Mouse (Mus musculus): ENCODE results near the gene Cbln3. TPM values are rescaled to one million over a fixed set of nuclear protein-coding genes. Genes with fewer than 3 reads are reported as not detected.
A peak's percentile ranks its signal among the peaks of the same experiment; 100 is the strongest.

Gene Cbln3
- polyA plus RNA-seq (2015; fragmentation: Nextera tagmentation; extraction: Ambion mirVana) = 0.10 and 0.13 TPM in 2 replicates

- ATAC-seq (ENCODE audit: low read depth) (no peak), DNase-seq (no peak)
- peak within 1 kb of the TSS; percentile 89 for H3K9ac ChIP-seq
- H3K27me3 ChIP-seq = no peaks in the 10 kb centered on the region
- H3K27ac ChIP-seq = peak within 1 kb of the TSS; percentile 90
- 33% methylated on average over 4 of the region's 4 CpGs for WGBS (ENCODE audit: insufficient replicate concordance)
- peak within 1 kb of the TSS; percentile 76 for H3K4me3 ChIP-seq (replicated peaks)
- peaks cover 28% of the 10 kb centered on the region for H3K36me3 ChIP-seq
- H3K4me1 ChIP-seq (replicated peaks) = peaks cover 60% of the 10 kb centered on the region
- no peaks in the 10 kb centered on the region for H3K9me3 ChIP-seq (replicated peaks)
- peak within 1 kb of the TSS; percentile 80 for H3K4me2 ChIP-seq
Measured at GRCm38 (mm10) chr14:55884166-55884565, at the start of gene Cbln3. TSS of gene Cbln3 (minus strand) at chr14:55884392.

- H3K36me3 ChIP-seq = no peaks in the 10 kb centered on the region
- ATAC-seq (ENCODE audit: low read depth) (no peak), DNase-seq (no peak)
- no peaks in the 10 kb centered on the region for H3K9me3 ChIP-seq (replicated peaks)
- WGBS (ENCODE audit: insufficient replicate concordance) = 38% methylated on average over 7 of the region's 7 CpGs
- H3K4me3 ChIP-seq (replicated peaks) = no peak overlapping the region
- no peak overlapping the region for H3K9ac ChIP-seq
- H3K4me2 ChIP-seq = no peak overlapping the region
- no peaks in the 10 kb centered on the region for H3K27me3 ChIP-seq
- no peak overlapping the region for H3K27ac ChIP-seq
- H3K4me1 ChIP-seq (replicated peaks) = peaks cover 9% of the 10 kb centered on the region; the same call in 1 of the 2 replicates
Measured at GRCm38 (mm10) chr14:55933586-55933985, 49.4 kb upstream of the Cbln3 start.

- no peak overlapping the region for H3K9ac ChIP-seq
- 39% methylated on average over 12 of the region's 12 CpGs for WGBS (ENCODE audit: insufficient replicate concordance)
- peaks cover 29% of the 10 kb centered on the region for H3K4me1 ChIP-seq (replicated peaks)
- DNase-seq (no peak), ATAC-seq (ENCODE audit: low read depth) (no peak)
- no peak overlapping the region for H3K4me3 ChIP-seq (replicated peaks)
- no peaks in the 10 kb centered on the region for H3K36me3 ChIP-seq
- H3K9me3 ChIP-seq (replicated peaks) = no peaks in the 10 kb centered on the region
- no peaks in the 10 kb centered on the region for H3K27me3 ChIP-seq
- no peak overlapping the region for H3K4me2 ChIP-seq
- H3K27ac ChIP-seq = no peak overlapping the region
Measured at GRCm38 (mm10) chr14:55929263-55929997, 45.2 kb upstream of the Cbln3 start.

GRCm38 (mm10) chr14:55926847-55927246, 42.7 kb upstream of the Cbln3 start:
- H3K9me3 ChIP-seq (replicated peaks) = no peaks in the 10 kb centered on the region
- WGBS (ENCODE audit: insufficient replicate concordance) = 40% methylated on average over 4 of the region's 4 CpGs
- no peak overlapping the region for H3K27ac ChIP-seq
- DNase-seq = no peak
- H3K4me3 ChIP-seq (replicated peaks) = no peak overlapping the region
- peaks cover 46% of the 10 kb centered on the region for H3K4me1 ChIP-seq (replicated peaks)
- no peaks in the 10 kb centered on the region for H3K36me3 ChIP-seq
- ATAC-seq (ENCODE audit: low read depth) = no peak
- no peaks in the 10 kb centered on the region for H3K27me3 ChIP-seq
- no peak overlapping the region for H3K9ac ChIP-seq
- no peak overlapping the region for H3K4me2 ChIP-seq

- H3K4me3 ChIP-seq (replicated peaks) = peak overlapping the region; percentile 0
- DNase-seq (peak; percentile 56), ATAC-seq (ENCODE audit: low read depth) (peak; percentile 85)
- H3K4me1 ChIP-seq (replicated peaks) = peaks cover 46% of the 10 kb centered on the region
- no peaks in the 10 kb centered on the region for H3K36me3 ChIP-seq
- H3K27ac ChIP-seq = peak overlapping the region; percentile 76
- H3K9ac ChIP-seq = 0 out of 2 replicates have a peak overlapping the region, but pooled peaks have one; percentile 33
- peak overlapping the region; percentile 42 for H3K4me2 ChIP-seq
- H3K27me3 ChIP-seq = no peaks in the 10 kb centered on the region
- H3K9me3 ChIP-seq (replicated peaks) = no peaks in the 10 kb centered on the region
- WGBS (ENCODE audit: insufficient replicate concordance) = 8% methylated on average over 7 of the region's 7 CpGs
Measured at GRCm38 (mm10) chr14:55922475-55923232, 38.5 kb upstream of the Cbln3 start.

- no peak overlapping the region for H3K4me2 ChIP-seq
- H3K27ac ChIP-seq = no peak overlapping the region
- no peak overlapping the region for H3K9ac ChIP-seq
- no peaks in the 10 kb centered on the region for H3K36me3 ChIP-seq
- H3K4me3 ChIP-seq (replicated peaks) = no peak overlapping the region
- H3K27me3 ChIP-seq = no peaks in the 10 kb centered on the region
- H3K4me1 ChIP-seq (replicated peaks) = peaks cover 24% of the 10 kb centered on the region
- no peaks in the 10 kb centered on the region for H3K9me3 ChIP-seq (replicated peaks)
- ATAC-seq (ENCODE audit: low read depth) (no peak), DNase-seq (peak; percentile 59)
- WGBS (ENCODE audit: insufficient replicate concordance) = 32% methylated on average over 14 of the region's 14 CpGs
Measured at GRCm38 (mm10) chr14:55918240-55919082, 34.3 kb upstream of the Cbln3 start.

GRCm38 (mm10) chr14:55913406-55913805, 29.2 kb upstream of the Cbln3 start:
- Histone ChIP-seq H3K27ac (no peak overlapping the region), H3K36me3 (no peaks in the 10 kb centered on the region), H3K4me2 (no peak overlapping the region), H3K4me1 (replicated peaks) (no peaks in the 10 kb centered on the region), H3K4me3 (replicated peaks) (no peak overlapping the region), H3K9ac (no peak overlapping the region), H3K9me3 (replicated peaks) (no peaks in the 10 kb centered on the region), H3K27me3 (no peaks in the 10 kb centered on the region)
- ATAC-seq (ENCODE audit: low read depth) (no peak), DNase-seq (no peak)
- 19% methylated on average over 4 of the region's 4 CpGs for WGBS (ENCODE audit: insufficient replicate concordance)

GRCm38 (mm10) chr14:55905518-55905917, 21.3 kb upstream of the Cbln3 start:
- DNase-seq (no peak), ATAC-seq (ENCODE audit: low read depth) (no peak)
- H3K27me3 ChIP-seq = 0 out of 2 replicates have a peak, but pooled peaks cover 3% of the 10 kb centered on the region
- peaks cover 10% of the 10 kb centered on the region for H3K4me1 ChIP-seq (replicated peaks)
- WGBS (ENCODE audit: insufficient replicate concordance) = 17% methylated on average over 1 of the region's 1 CpGs
- no peaks in the 10 kb centered on the region for H3K36me3 ChIP-seq
- no peaks in the 10 kb centered on the region for H3K9me3 ChIP-seq (replicated peaks)
- H3K9ac ChIP-seq = no peak overlapping the region
- no peak overlapping the region for H3K4me2 ChIP-seq
- H3K27ac ChIP-seq = no peak overlapping the region
- no peak overlapping the region for H3K4me3 ChIP-seq (replicated peaks)

GRCm38 (mm10) chr14:55900414-55900755, 16.2 kb upstream of the Cbln3 start:
- Histone ChIP-seq H3K4me3 (replicated peaks) (peak overlapping the region; percentile 56), H3K4me1 (replicated peaks) (peaks cover 28% of the 10 kb centered on the region), H3K9ac (peak overlapping the region; percentile 67; the same call in 1 of the 2 replicates), H3K9me3 (replicated peaks) (no peaks in the 10 kb centered on the region), H3K27me3 (peaks cover 3% of the 10 kb centered on the region; the same call in 1 of the 2 replicates), H3K27ac (no peak overlapping the region), H3K36me3 (peaks cover 30% of the 10 kb centered on the region), H3K4me2 (peak overlapping the region; percentile 81)
- WGBS (ENCODE audit: insufficient replicate concordance) = 9% methylated on average over 12 of the region's 12 CpGs
- ATAC-seq (ENCODE audit: low read depth) (no peak), DNase-seq (no peak)

GRCm38 (mm10) chr14:55899701-55900413, 15.7 kb upstream of the Cbln3 start, which contains the start of gene Sdr39u1:
TSS of gene Sdr39u1 (minus strand) at chr14:55900293.
- Histone ChIP-seq H3K36me3 (peaks cover 35% of the 10 kb centered on the region), H3K27ac (0 out of 2 replicates have a peak within 1 kb of the TSS, but pooled peaks have one; percentile 29), H3K4me1 (replicated peaks) (peaks cover 28% of the 10 kb centered on the region), H3K27me3 (peaks cover 3% of the 10 kb centered on the region; the same call in 1 of the 2 replicates), H3K9me3 (replicated peaks) (no peaks in the 10 kb centered on the region), H3K9ac (peak within 1 kb of the TSS; percentile 67), H3K4me3 (replicated peaks) (peak within 1 kb of the TSS; percentile 56), H3K4me2 (peak within 1 kb of the TSS; percentile 81)
- peak; percentile 50 for DNase-seq
- WGBS (ENCODE audit: insufficient replicate concordance) = 3% methylated on average over 39 of the region's 39 CpGs
- peak; percentile 68 for ATAC-seq (ENCODE audit: low read depth)

All from liver, embryonic 13.5 days (tissue).